Mouse (Mus musculus): ENCODE results near the gene Fbxw21. TPM values are rescaled to one million over a fixed set of nuclear protein-coding genes. Genes with fewer than 3 reads are reported as not detected.

Fbxw21 gene
- not detected in 2 replicates for total RNA-seq (2023)

DNA sequence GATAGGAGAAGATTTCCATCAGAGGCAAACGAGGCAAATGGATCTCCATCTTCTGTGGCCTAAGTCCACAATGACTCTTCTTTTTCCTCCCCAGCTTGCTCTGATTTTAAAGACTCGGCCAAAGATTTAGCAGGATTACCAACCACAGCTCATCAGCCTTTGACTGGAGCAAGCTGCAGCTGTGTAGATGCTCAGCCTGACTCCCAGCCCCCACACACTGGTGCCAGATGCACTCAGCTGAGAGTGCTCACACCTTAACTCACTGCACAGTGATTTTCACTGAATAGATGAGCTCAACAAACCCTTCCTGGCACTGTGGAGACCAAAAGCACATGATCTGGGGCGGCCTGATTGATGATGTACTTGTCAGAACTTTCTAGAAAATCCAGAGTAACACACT lies at the start of gene Fbxw21:
Gene Fbxw21 (minus strand): TSS at position 101 of the 400 bp plus-strand sequence.

GRCm38 (mm10) chr9:109195875-109196274 lies 34.0 kb upstream of the Fbxw21 start, which contains the start of gene Fbxw13:
Gene Fbxw13 (minus strand): TSS chr9:109195975.

GRCm38 (mm10) chr9:109095137-109095982 lies 66.5 kb downstream of the Fbxw21 start, which contains the start of gene Plxnb1:
Gene Plxnb1 (plus strand): TSS chr9:109095389.

Other genes starting within 250 kb of the Fbxw21 start
- gene Tmem89, start 247.4 kb downstream of the Fbxw21 start, total RNA-seq (2023), result not detected in 2 replicates
- gene Uqcrc1, start 225.4 kb downstream of the Fbxw21 start, total RNA-seq (2023), result 139 and 161 TPM in 2 replicates
- gene Col7a1, start 208.5 kb downstream of the Fbxw21 start, total RNA-seq (2023), result 4.3 and 4.7 TPM in 2 replicates
- gene Ucn2, start 176.0 kb downstream of the Fbxw21 start, total RNA-seq (2023), result not detected in 2 replicates
- gene Pfkfb4, start 170.3 kb downstream of the Fbxw21 start, total RNA-seq (2023), result 177 and 195 TPM in 2 replicates
- gene Shisa5, start 123.5 kb downstream of the Fbxw21 start, total RNA-seq (2023), result 139 and 214 TPM in 2 replicates
- 24.9 and 35.0 TPM in 2 replicates for gene Trex1, start 102.3 kb downstream of the Fbxw21 start, total RNA-seq (2023)
- gene Atrip, start 87.9 kb downstream of the Fbxw21 start, total RNA-seq (2023), result 11.8 and 17.5 TPM in 2 replicates
- 2.9 and 3.1 TPM in 2 replicates for gene Ccdc51, start 79.5 kb downstream of the Fbxw21 start, total RNA-seq (2023)
- gene Tma7, start 79.5 kb downstream of the Fbxw21 start, total RNA-seq (2023), result 194 and 223 TPM in 2 replicates
- gene Plxnb1, start 66.7 kb downstream of the Fbxw21 start, total RNA-seq (2023), result 0.73 TPM in 1 of 2 replicates, not detected in the other
- gene Fbxw13, start 33.9 kb upstream of the Fbxw21 start, total RNA-seq (2023), result not detected in 2 replicates
- not detected in 2 replicates for gene Fbxw20, start 72.7 kb upstream of the Fbxw21 start, total RNA-seq (2023)
- gene Fbxw14, start 125.6 kb upstream of the Fbxw21 start, total RNA-seq (2023), result not detected in 2 replicates
- gene Fbxw28, start 177.6 kb upstream of the Fbxw21 start, total RNA-seq (2023), result not detected in 2 replicates
- not detected in 2 replicates for gene Fbxw22, start 242.3 kb upstream of the Fbxw21 start, total RNA-seq (2023)

Data from neutrophil, adult 65 days (primary cell).